Mouse (Mus musculus) E14TG2a.4 (cell line): Measurements from ENCODE around the gene Gm9747.

Source experiments
- CTCF ChIP-seq: conservative IDR thresholded peaks from 2 replicates; pipeline ENCODE4 v1.5.1; 2014; ENCODE audit warnings: low read length
- NANOG ChIP-seq: IDR thresholded peaks from 2 replicates; pipeline ENCODE4 v1.6.1; 2014; ENCODE audit warnings: borderline replicate concordance, low read length, mixed read lengths
- POU5F1 ChIP-seq: IDR thresholded peaks from 2 replicates; pipeline ENCODE4 v1.6.1; 2014; ENCODE audit warnings: low read length, borderline replicate concordance

DNA sequence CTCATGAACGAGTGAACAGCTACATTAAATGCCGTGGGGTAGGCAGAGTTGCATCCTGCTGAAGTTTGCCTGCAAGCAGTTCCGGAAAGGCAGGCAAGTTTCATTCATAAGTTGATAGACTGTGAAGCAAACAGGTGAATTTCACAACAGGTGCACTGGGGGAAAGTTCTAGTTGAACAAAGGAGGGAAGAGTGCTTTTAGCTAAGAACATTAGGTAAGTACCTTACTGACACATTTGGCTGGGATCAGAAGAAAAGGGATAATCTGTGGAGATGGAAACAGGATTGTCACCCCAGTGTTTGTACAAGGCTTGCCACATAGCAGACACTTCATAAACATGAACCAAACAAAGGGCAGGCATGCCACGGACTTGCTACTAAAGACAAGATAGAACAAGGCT is 5.3 kb downstream of the Gm9747 start:
- no peak for TF ChIP-seq CTCF
- TF ChIP-seq NANOG: no peak
- TF ChIP-seq POU5F1: no peak
